Mouse (Mus musculus): ENCODE measurements around the gene Twsg1.

Gene Twsg1

DNA sequence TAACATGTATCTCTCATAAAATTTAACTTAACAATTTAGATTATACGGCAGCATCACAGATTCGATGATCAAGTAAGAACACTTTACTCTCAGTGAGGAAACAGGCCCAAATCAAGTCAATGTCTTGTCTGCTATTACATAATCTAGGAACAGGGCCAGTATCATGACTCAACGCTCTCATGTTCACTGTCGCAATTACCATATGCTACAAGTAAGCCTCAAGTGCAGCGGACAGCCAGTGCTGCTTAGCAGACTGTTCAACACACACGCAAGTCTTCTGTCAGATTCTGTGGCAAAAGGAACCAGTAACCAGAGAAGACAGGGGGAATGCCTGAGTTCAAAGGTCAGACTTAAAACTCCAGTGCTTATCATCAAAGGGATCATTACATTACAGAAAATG, 20.1 kb downstream of the Twsg1 start:
- DNase-seq, result no peak

GRCm38 (mm10) chr17:65930158-65930826, 20.7 kb downstream of the Twsg1 start:
- DNase-seq, result no peak

DNA sequence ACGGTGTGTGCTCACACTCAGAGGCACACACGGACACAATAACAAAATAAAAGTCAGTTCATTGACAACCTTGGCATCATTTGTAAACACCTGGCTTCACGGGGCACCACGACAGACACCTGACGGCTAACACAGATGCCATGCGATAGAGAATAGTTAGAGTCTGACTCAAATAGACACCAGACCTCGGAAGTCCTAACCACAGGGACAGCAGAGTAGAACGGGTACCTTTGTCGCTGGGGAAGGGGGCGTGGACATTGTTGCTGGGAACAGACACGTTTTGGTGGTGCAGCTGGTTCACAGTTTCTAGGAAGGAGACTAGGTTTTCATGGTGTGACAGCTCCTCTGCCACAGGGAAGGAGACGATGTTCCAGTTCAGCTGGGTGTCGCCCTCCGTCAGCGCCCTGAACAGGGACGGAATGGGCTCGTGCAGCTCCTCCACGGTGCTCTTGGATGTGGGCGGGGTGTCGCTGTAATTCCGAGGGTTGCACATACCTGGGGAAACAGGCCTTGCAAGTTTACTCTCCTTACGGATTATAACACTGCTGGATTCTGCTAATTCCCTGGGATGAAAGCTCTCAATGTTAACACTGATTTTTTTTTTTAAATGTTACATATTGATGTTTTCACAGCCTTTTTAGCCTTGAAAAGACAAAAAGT, 21.6 kb downstream of the Twsg1 start:
- no peak for DNase-seq

DNA sequence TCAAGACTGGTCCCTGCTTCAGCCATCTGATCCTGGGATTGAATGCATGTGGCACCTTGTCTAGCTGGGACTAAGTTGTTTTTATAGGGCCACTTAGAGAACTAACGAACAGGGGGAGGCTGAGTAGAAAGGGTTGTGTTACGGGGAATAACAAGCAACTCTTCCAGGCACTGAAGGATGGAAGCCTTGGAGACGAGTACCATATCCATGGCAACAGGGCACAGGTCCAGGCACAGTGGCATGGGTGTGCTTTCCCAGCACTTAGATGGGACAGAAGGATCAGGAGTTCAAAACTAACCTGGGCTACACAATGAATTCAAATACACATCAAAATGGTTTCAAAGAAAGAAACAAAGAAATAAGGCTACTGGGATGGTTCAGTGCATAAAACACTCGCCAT, 23.9 kb downstream of the Twsg1 start:
- no peak for DNase-seq

GRCm38 (mm10) chr17:65924218-65924617, 26.8 kb downstream of the Twsg1 start:
- DNase-seq, result no peak

DNA sequence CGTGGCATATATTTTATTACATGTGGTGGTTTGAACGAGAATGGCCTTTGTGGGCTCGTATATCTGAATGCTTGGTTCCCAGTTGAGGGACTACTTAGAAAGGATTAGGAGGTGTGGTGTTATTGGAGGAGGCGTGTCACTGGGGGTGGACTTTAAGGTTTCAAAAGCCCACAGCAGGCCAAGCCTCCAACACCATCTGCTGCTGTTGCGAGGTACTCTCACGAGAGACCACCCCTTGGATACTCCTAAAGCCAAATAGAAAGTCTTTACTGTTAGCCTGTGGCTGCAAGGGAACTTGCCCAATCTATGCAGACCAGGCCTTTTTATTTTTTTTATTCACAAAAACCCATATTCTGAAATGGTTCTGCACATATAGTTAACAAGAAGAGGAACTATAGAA, 29.1 kb downstream of the Twsg1 start:
- no peak for DNase-seq

GRCm38 (mm10) chr17:65919235-65919634, 31.8 kb downstream of the Twsg1 start:
- DNase-seq, result no peak

DNA sequence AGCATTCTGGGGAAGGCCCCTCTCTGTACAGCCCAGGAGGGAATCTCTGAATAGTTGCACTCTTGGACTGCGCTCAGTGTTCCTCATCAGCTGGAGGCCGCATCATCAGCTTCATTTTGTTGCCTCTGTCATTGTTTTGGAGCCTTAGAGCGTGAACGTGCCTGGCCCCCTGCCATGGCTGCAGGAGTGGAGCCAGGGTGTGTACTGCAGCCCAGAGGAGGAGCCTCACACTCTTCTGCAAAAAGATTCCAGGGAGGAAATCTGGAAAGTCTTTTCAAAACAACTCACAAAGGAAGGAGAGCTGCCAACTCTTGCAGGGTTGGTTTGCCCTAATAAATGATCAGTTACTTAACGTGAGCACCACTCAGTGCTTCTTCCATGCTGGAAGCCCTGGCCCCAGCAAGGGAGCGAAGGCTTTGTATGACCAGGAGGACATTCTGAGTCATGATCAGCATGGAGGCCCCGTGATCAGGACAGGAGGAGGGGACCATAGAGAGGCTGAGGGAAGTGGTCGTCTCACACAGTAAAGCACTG, 34.8 kb downstream of the Twsg1 start:
- DNase-seq, result no peak

DNA sequence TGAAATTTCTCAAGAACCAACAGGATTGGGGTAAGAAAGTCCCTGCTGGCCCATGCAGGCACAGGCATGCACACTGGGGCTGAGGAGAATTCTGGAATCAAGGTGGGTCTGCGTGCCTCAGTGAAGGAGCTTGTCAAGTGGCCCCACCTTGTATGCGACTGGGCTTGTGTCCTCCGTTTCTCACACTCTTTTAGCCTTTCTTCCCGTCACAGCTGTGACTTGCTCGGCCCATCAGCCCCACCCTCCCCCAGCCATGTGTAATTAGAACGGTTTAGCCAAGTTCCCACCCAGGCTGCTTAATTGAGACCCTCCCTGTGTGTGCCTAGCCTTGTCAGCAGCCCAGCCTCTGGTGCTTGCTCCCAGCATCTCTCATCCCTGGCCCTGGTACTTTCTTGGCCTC, 36.9 kb downstream of the Twsg1 start:
- DNase-seq, result no peak

DNA sequence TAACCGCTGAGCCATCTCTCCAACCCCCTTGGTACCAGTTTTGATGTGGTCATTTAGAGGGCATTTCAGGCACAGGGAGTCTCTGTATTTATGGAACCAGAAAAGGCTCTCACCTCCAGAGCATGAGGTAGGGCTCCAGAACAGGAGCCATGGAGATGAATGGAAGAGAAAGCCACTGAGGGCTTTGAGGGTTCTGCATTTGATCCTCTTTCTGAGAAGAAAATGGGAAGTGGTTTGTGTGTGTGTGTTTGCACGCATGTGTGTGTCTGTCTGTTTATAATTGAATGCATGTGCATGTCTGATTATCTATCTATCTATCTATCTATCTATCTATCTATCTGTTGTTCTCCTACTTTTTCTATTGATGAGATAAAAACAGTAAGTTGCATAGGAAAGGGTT, 38.8 kb downstream of the Twsg1 start:
- no peak for DNase-seq

DNA sequence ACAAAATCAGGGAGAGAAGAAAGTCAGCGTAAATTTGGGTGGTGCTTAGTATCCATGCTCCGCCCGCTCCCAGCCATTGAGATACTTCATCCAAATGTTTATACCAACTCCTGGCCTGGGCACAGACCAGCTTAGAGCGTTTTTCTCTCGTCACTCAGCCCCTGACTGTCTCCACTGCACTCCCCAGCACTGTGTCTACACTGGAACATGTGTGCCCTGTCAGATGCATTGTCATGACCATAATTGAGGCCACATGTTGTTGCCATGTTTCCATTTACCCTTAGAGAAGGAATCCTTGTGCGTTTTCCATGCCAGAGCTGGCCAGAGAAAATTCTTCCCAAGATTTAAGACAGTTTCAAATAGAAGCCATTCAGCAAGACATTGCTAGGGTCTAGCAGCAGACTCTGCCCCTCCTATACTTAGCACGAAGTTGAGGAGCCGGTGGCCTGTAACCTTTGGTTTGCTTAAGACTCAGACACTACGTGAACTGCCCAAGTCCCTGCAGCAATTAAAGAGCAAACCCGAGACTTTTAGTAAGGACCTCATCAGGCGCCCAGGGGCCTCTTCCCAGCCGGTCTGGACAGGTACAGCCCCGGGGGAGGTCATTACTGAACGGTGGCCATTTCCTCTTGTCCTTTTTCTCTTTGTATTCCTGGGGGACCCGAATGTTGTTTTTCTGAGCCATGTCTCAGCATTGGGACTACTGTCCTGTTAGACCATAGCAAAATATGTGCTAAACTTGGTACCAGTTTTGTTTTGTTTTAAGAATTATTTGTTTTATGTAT, 39.5 kb downstream of the Twsg1 start:
- no peak for DNase-seq

- no peak for DNase-seq
Observed at GRCm38 (mm10) chr17:65908270-65908669, 42.8 kb downstream of the Twsg1 start.

GRCm38 (mm10) chr17:65906895-65907401, 44.1 kb downstream of the Twsg1 start:
- peak; percentile 54 to 61 for DNase-seq

DNA sequence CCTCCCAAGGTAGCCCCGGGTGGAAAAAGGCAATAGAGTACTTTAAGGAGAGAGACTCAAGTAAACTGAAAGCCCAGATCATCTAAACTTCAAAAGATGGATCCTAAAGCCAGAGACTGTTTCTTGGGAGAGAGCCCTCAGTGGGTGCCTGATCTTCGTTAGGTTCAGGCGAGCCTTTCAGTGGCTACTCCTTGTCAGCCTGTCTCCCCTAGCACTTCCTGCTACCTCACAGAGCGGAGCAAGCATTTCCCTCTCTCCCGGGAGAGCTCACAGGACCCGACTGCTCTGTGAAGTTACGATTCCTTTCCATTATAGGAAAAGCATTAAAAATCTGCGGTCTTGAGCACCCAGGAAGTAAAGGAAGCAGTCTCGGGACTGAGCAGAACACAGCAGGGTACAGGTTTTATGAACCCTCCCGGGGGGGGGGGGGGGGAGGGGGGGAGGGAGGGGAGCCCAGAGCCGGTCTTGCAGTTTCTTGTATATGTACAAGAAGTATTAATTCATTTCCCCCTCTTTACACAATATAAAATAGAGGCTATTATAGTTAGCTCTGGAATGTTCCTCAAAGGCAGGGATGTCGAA, 44.6 kb downstream of the Twsg1 start:
- peak; percentile 8 to 14 for DNase-seq

- DNase-seq, result no peak
Observed at GRCm38 (mm10) chr17:65905241-65905640, 45.8 kb downstream of the Twsg1 start.

GRCm38 (mm10) chr17:65903826-65904225, 47.2 kb downstream of the Twsg1 start:
- no peak for DNase-seq

DNA sequence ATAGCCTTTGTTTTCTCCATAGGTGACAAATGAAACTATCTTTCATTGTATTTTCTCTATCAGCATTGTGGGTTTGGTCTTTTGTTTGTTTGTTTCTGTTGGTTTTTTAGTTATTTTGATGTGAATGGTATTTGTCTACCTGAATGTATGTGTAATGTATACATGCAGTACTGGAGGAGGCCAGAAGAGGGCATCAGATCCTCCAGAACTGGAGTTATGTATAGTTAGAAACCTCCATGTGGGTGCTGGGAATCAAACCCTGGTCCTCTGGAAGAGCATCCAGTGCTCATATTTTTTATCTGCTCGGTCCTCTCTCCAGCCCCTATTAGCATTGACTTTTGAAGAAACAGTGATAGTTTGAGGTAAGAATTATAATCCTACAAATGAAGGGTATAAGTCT, 48.0 kb downstream of the Twsg1 start:
- DNase-seq, result peak; percentile 11 to 34

DNA sequence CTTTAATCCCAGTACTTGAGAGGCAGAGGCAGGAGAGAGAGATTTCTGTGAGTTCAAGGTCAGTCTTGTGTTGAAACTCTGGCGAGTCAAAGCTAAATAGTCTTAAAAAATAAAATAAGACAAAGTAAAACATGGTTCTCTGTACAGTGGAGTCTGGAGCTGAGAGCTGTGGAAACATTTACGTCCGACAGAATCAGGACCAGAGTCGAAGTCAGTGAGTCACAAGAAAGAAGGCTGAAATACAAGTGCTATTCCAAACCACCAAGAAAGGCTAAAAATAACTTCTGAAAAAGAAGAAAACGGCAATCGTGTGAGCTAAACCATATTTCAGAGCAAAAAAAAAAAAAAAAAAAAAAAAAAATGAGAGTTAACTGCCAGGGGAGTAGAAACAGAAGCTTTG, 48.7 kb downstream of the Twsg1 start:
- no peak for DNase-seq

DNA sequence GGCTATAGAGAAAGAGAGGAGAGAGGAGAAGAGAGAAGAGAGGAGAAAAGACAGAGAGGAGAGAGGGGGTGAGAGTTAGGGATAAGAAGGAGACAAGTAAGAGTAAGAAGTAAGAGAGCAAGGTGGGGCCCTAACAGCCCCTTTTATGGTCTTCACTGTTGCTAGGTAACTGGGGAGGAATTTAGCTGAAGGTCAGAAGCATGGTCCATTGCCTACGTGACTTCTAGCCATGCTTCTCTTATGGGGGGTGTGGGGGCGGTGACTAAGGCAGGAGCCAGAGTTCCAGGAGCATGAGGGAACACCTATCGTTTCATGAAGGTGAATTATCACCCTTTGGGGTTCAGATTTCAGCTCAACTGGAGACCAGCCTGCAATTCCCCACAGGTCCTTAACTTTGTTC, 55.0 kb downstream of the Twsg1 start:
- no peak for DNase-seq

GRCm38 (mm10) chr17:65889476-65889875, 61.5 kb downstream of the Twsg1 start:
- no peak for DNase-seq

DNA sequence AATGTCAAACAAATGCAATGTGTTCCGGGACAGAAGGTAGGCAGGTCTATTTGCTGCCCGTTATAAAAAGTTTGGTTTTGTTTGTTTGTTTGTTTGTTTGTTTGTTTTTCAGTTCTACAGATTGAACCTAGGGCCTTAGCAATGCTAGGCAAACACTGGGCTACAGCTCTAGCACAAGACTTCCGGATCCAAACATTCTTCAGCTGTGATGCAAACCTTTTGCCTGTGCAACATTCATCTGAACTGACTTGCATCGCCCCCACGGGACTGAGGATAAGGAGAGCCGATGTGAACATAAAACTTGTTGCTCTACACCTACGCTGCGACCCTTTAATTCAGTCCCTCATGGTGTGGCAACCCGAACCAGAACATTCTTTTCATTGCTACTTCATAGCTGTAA, 64.5 kb downstream of the Twsg1 start:
- DNase-seq, result no peak

DNA sequence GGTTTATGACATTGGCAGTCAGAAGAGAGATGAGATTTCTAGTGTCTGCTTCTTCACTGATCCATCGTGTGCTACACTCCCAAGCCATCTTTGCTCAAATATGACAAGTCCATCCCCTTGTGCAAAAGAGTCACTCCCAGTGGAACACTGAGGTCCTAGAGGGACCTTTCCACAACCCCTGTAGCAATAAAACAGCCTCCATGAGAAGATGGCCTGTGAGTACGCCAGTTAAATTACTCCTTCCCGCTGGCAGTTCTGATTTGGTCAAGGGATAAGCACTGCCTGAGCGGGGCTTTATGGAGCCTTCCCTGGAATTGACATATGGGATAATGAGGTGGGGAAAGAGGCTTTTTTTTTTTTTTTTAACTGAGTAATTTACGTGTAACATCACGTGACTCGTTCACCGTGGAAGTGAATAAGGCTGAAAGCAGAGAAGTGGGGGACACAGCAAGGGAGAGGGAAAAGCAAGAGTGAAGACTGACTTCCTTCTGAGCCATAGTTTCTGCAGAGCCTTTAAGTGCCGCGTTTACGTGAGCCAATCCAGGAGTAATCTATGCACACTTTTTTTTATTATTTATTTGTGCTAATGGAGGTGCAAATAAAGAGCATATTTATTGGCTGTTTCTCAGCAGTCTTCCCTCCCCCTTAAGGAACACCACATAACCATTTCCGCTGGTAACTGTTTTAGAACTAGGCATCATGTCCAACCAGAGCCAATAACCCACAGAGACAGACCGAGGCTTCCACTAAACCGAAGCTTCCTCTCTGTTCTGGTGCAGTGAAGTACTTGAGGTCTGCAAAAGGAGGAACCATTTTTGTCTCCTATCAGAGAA, 65.1 kb downstream of the Twsg1 start, which contains the start of gene Ralbp1:
Gene Ralbp1 (minus strand): TSS at position 102 of the 833 bp plus-strand sequence.
- DNase-seq, result peak; percentile 42 to 44
